Mouse (Mus musculus) hindbrain, postnatal 0 days (tissue): ENCODE results near the gene Tas2r139. TPM values are rescaled to one million over a fixed set of nuclear protein-coding genes. Genes with fewer than 3 reads are reported as not detected.
"Not testable (repeated sequence)": the region's sequence is repeated elsewhere in the genome, so short reads cannot be mapped to it uniquely, and the experiment has no call there.

Source experiments
- ATAC-seq: fragments of 200-750 bp; cut with Nextera tagmentation; 2 replicates; pipeline ENCODE4 v1.8.0; 2017; ENCODE audit warnings: mild to moderate bottlenecking, moderate TSS enrichment, moderate library complexity
- DNase-seq: peaks from one replicate; pipeline ENCODE4 v3.0.0-alpha.2; 2015; ENCODE audit warnings: low spot score
- H3K27ac ChIP-seq: fragments of 300-500 bp; sonication (generic); 2 replicates; pipeline ENCODE4 v1.5.1; 2014; ENCODE audit warnings: mild to moderate bottlenecking
- H3K27me3 ChIP-seq: fragments of 300-500 bp; sonication (generic); 2 replicates; pipeline ENCODE4 v1.6.1; 2014; ENCODE audit warnings: low read length, mixed read lengths; ENCODE audit not compliant: insufficient read depth
- H3K36me3 ChIP-seq: fragments of 300-500 bp; sonication (generic); 2 replicates; pipeline ENCODE4 v1.6.1; 2014; ENCODE audit warnings: low read length, mixed read lengths; ENCODE audit not compliant: insufficient read depth
- H3K4me1 ChIP-seq: fragments of 300-500 bp; sonication (generic); 2 replicates; pipeline ENCODE4 v1.6.1; 2014; ENCODE audit warnings: antibody characterized with exemption, low read length, mixed read lengths; ENCODE audit not compliant: insufficient read depth
- H3K4me2 ChIP-seq: fragments of 300-500 bp; sonication (generic); 2 replicates; pipeline ENCODE4 v1.6.1; 2014; ENCODE audit warnings: low read depth, mild to moderate bottlenecking, low read length, moderate library complexity, mixed read lengths
- H3K4me3 ChIP-seq: fragments of 300-500 bp; sonication (generic); 2 replicates; pipeline ENCODE4 v1.5.1; 2014; ENCODE audit warnings: low read length
- H3K9ac ChIP-seq: fragments of 300-500 bp; sonication (generic); replicated peaks from 2 replicates; pipeline ENCODE4 v1.6.1; 2014; ENCODE audit warnings: mild to moderate bottlenecking, low read length, moderate library complexity, mixed read lengths
- H3K9me3 ChIP-seq: fragments of 300-500 bp; sonication (generic); 2 replicates; pipeline ENCODE4 v1.6.1; 2016; ENCODE audit warnings: low read length, mixed read lengths
- CTCF ChIP-seq: IDR thresholded peaks from 2 replicates; pipeline ENCODE4 v1.5.1; 2016; ENCODE audit warnings: antibody characterized with exemption, control low read depth, low read depth
- WGBS: fragments of 180-500 bp; shearing (Covaris S2); extraction: QIAGEN DNeasy Blood & Tissue Kit; methylation state at CpG from one replicate; pipeline ENCODE4 v1.1.7; 2014; 5-methylcytosine and 5-hydroxymethylcytosine counted together
- polyA plus RNA-seq: library from polyadenylated mRNA; unstranded; fragments of >200 nt; fragmentation: Nextera tagmentation; extraction: Ambion mirVana; gene quantifications from 2 replicates; pipeline ENCODE4 v1.2.1, GENCODE M21; 2015
- total RNA-seq: library from RNA; depleted of rRNA; stranded (reverse); fragments of >200 nt; gene quantifications from 2 replicates; pipeline ENCODE4 v1.2.3, GENCODE M21; 2014; rRNA removed

Tas2r139 gene
- total RNA-seq: not detected in 2 replicates
- polyA plus RNA-seq: not detected in 2 replicates

GRCm38 (mm10) chr6:42140636-42141035 lies at the start of gene Tas2r139:
TSS of gene Tas2r139 (plus strand) at chr6:42140936.
- no peak for DNase-seq
- no peak within 1 kb of the TSS for H3K4me2 ChIP-seq
- no peaks in the 10 kb centered on the region for H3K36me3 ChIP-seq
- H3K27ac ChIP-seq: no peak within 1 kb of the TSS
- WGBS: 78% methylated on average over 3 of the region's 3 CpGs
- no peak for TF ChIP-seq CTCF
- H3K9ac ChIP-seq: no peak within 1 kb of the TSS
- no peak for ATAC-seq
- no peaks in the 10 kb centered on the region for H3K4me1 ChIP-seq
- H3K9me3 ChIP-seq: no peaks in the 10 kb centered on the region
- no peak within 1 kb of the TSS for H3K4me3 ChIP-seq
- no peaks in the 10 kb centered on the region for H3K27me3 ChIP-seq

- ATAC-seq, H3K4me3 ChIP-seq, H3K36me3 ChIP-seq, H3K4me2 ChIP-seq, H3K27me3 ChIP-seq, DNase-seq, H3K9ac ChIP-seq, H3K4me1 ChIP-seq, H3K27ac ChIP-seq, H3K9me3 ChIP-seq: not testable (repeated sequence)
- WGBS: 80% methylated on average over 15 of the region's 15 CpGs
Measured at GRCm38 (mm10) chr6:42151115-42151514, 10.4 kb downstream of the Tas2r139 start.

GRCm38 (mm10) chr6:42182462-42182861 lies 41.7 kb downstream of the Tas2r139 start:
- ATAC-seq: no peak
- Histone ChIP-seq H3K4me2 (no peak overlapping the region), H3K36me3 (no peaks in the 10 kb centered on the region), H3K9ac (no peak overlapping the region), H3K4me3 (no peak overlapping the region), H3K27ac (no peak overlapping the region), H3K4me1 (no peaks in the 10 kb centered on the region), H3K27me3 (no peaks in the 10 kb centered on the region), H3K9me3 (no peaks in the 10 kb centered on the region)
- no peak for TF ChIP-seq CTCF
- DNase-seq: no peak
- 61% methylated on average over 1 of the region's 1 CpGs for WGBS

- no peak overlapping the region for H3K4me3 ChIP-seq
- ATAC-seq (no peak), DNase-seq (no peak)
- H3K27ac ChIP-seq: no peak overlapping the region
- H3K36me3 ChIP-seq: no peaks in the 10 kb centered on the region
- no peaks in the 10 kb centered on the region for H3K4me1 ChIP-seq
- no peak for TF ChIP-seq CTCF
- 53% methylated on average over 3 of the region's 3 CpGs for WGBS
- no peak overlapping the region for H3K4me2 ChIP-seq
- no peaks in the 10 kb centered on the region for H3K9me3 ChIP-seq
- H3K9ac ChIP-seq: no peak overlapping the region
- H3K27me3 ChIP-seq: no peaks in the 10 kb centered on the region
Measured at GRCm38 (mm10) chr6:42186230-42186629, 45.5 kb downstream of the Tas2r139 start.

Other genes starting within 250 kb of the Tas2r139 start
- not detected in 2 replicates for gene Sval1, start 189.3 kb upstream of the Tas2r139 start, total RNA-seq
- not detected in 2 replicates for gene Sval1, start 189.3 kb upstream of the Tas2r139 start, polyA plus RNA-seq
- gene Sval3, start 172.8 kb upstream of the Tas2r139 start, total RNA-seq: not detected in 2 replicates
- not detected in 2 replicates for gene Sval3, start 172.8 kb upstream of the Tas2r139 start, polyA plus RNA-seq
- gene Sva, start 102.5 kb upstream of the Tas2r139 start, total RNA-seq: not detected in 2 replicates
- not detected in 2 replicates for gene Sva, start 102.5 kb upstream of the Tas2r139 start, polyA plus RNA-seq
- gene Tas2r144, start 74.4 kb downstream of the Tas2r139 start, total RNA-seq: not detected in 2 replicates
- gene Tas2r144, start 74.4 kb downstream of the Tas2r139 start, polyA plus RNA-seq: not detected in 2 replicates
- 6.5 and 12.2 TPM in 2 replicates for gene Gstk1, start 105.0 kb downstream of the Tas2r139 start, total RNA-seq
- 15.5 and 17.7 TPM in 2 replicates for gene Gstk1, start 105.0 kb downstream of the Tas2r139 start, polyA plus RNA-seq
- gene Tmem139, start 121.0 kb downstream of the Tas2r139 start, total RNA-seq: 0.21 TPM in 1 of 2 replicates, not detected in the other
- gene Tmem139, start 121.0 kb downstream of the Tas2r139 start, polyA plus RNA-seq: 0.21 TPM in 1 of 2 replicates, not detected in the other
- gene Casp2, start 124.0 kb downstream of the Tas2r139 start, total RNA-seq: 31.7 and 43.0 TPM in 2 replicates
- 20.3 and 22.2 TPM in 2 replicates for gene Casp2, start 124.0 kb downstream of the Tas2r139 start, polyA plus RNA-seq
- gene Clcn1, start 145.7 kb downstream of the Tas2r139 start, total RNA-seq: 2.0 and 3.5 TPM in 2 replicates
- gene Clcn1, start 145.7 kb downstream of the Tas2r139 start, polyA plus RNA-seq: 0.43 and 0.95 TPM in 2 replicates
- gene Fam131b, start 183.7 kb downstream of the Tas2r139 start, total RNA-seq: 56.5 and 61.6 TPM in 2 replicates
- gene Fam131b, start 183.7 kb downstream of the Tas2r139 start, polyA plus RNA-seq: 4.6 and 5.0 TPM in 2 replicates
- gene Zyx, start 208.7 kb downstream of the Tas2r139 start, total RNA-seq: 62.6 and 63.9 TPM in 2 replicates
- 54.1 and 63.2 TPM in 2 replicates for gene Zyx, start 208.7 kb downstream of the Tas2r139 start, polyA plus RNA-seq
- 0.37 and 0.40 TPM in 2 replicates for gene Epha1, start 232.3 kb downstream of the Tas2r139 start, total RNA-seq
- 0.64 and 0.66 TPM in 2 replicates for gene Epha1, start 232.3 kb downstream of the Tas2r139 start, polyA plus RNA-seq